Mouse (Mus musculus): ENCODE results near the gene Olfr51. TPM values are rescaled to one million over a fixed set of nuclear protein-coding genes. Genes with fewer than 3 reads are reported as not detected.

Gene Olfr51
- polyA plus RNA-seq (2012; rRNA removed) = not detected in 2 replicates

DNA sequence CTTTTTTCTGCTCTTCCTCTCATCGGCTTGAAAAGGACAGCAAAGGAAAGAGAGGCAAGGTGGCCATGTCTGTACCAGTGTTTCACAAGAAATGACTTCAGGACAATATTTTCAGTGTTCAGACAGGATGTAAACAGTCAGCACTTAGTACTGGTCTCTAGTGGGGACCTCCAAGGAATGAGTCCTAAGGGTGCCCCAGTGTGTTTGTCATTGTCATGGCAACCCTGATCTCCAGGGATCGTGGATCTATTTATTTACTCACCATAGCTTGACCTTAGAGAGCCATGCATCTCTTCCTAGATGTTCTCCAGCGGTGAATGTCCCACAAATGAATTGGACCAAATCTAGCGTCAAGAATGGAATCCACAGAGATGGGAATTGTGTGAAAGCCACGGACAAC lies at the start of gene Olfr51:
Olfr51 (plus strand) TSS at position 301 of the 400 bp plus-strand sequence.
- H3K4me1 ChIP-seq (ENCODE audit: control insufficient read depth, insufficient read depth, insufficient read length) = no peaks in the 10 kb centered on the region
- DNase-seq (ENCODE audit: low read depth in 1 of 2, low spot score in 2 of 2) = no peak
- H3K4me3 ChIP-seq (ENCODE audit: extremely low read depth, insufficient read depth, insufficient read length) = no peak within 1 kb of the TSS
- H3K36me3 ChIP-seq (ENCODE audit: control insufficient read depth, insufficient read depth, low read length) = no peaks in the 10 kb centered on the region
- 80% methylated on average over 5 of the region's 5 CpGs for WGBS
- TF ChIP-seq CTCF (IDR thresholded peaks at IDR 0.05; ENCODE audit: extremely low read depth, insufficient read depth, insufficient read length, insufficient replicate concordance) = no peak
- TF ChIP-seq POLR2A (IDR thresholded peaks at IDR 0.05; ENCODE audit: low read depth, low read length) = no peak
- H3K27ac ChIP-seq (ENCODE audit: insufficient read depth, low read length) = no peak within 1 kb of the TSS
- no peaks in the 10 kb centered on the region for H3K27me3 ChIP-seq (ENCODE audit: control insufficient read depth, insufficient read depth, low read length)

DNA sequence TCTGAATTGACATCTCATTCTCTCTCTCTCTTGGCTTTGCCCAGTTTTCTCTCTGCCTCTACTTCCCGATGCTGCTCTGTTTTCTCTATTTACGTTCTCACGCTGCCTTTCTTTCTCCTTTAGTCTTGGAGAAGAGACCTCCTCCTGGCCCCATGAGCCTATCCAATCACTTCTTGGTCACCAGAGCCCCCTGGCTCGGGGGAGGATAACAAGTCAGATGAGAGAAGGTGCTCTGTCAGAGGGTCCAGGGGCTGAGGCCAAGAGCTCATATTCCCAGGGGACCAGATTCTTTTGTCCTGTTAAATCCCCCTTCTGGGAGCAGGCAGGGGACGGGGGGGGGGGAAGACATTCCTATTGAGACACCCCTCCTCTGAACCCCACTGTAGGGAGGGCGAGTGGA lies 49.7 kb upstream of the Olfr51 start, which contains the start of gene Prop1:
Prop1 (minus strand) TSS at position 101 of the 400 bp plus-strand sequence.
- 81% methylated on average over 6 of the region's 6 CpGs for WGBS
- Histone ChIP-seq H3K4me3 (ENCODE audit: extremely low read depth, insufficient read depth, insufficient read length) (no peak within 1 kb of the TSS), H3K27me3 (ENCODE audit: control insufficient read depth, insufficient read depth, low read length) (no peaks in the 10 kb centered on the region), H3K36me3 (ENCODE audit: control insufficient read depth, insufficient read depth, low read length) (no peaks in the 10 kb centered on the region), H3K4me1 (ENCODE audit: control insufficient read depth, insufficient read depth, insufficient read length) (no peaks in the 10 kb centered on the region), H3K27ac (ENCODE audit: insufficient read depth, low read length) (no peak within 1 kb of the TSS)
- TF ChIP-seq POLR2A (IDR thresholded peaks at IDR 0.05; ENCODE audit: low read depth, low read length) = no peak
- TF ChIP-seq CTCF (IDR thresholded peaks at IDR 0.05; ENCODE audit: extremely low read depth, insufficient read depth, insufficient read length, insufficient replicate concordance) = no peak
- no peak for DNase-seq (ENCODE audit: low read depth in 1 of 2, low spot score in 2 of 2)

- DNase-seq (ENCODE audit: low read depth in 1 of 2, low spot score in 2 of 2) = no peak
- H3K27me3 ChIP-seq (ENCODE audit: control insufficient read depth, insufficient read depth, low read length) = no peaks in the 10 kb centered on the region
- no peak overlapping the region for H3K4me3 ChIP-seq (ENCODE audit: extremely low read depth, insufficient read depth, insufficient read length)
- H3K36me3 ChIP-seq (ENCODE audit: control insufficient read depth, insufficient read depth, low read length) = no peaks in the 10 kb centered on the region
- no peak for TF ChIP-seq POLR2A (IDR thresholded peaks at IDR 0.05; ENCODE audit: low read depth, low read length)
- 4% methylated on average over 2 of the region's 2 CpGs for WGBS
- H3K4me1 ChIP-seq (ENCODE audit: control insufficient read depth, insufficient read depth, insufficient read length) = no peaks in the 10 kb centered on the region
- H3K27ac ChIP-seq (ENCODE audit: insufficient read depth, low read length) = no peak overlapping the region
These were observed 38.5 kb upstream of the Olfr51 start for GRCm38 (mm10) chr11:50964886-50965285.

- WGBS = 93% methylated on average over 11 of the region's 11 CpGs
- Histone ChIP-seq H3K27me3 (ENCODE audit: control insufficient read depth, insufficient read depth, low read length) (no peaks in the 10 kb centered on the region), H3K4me3 (ENCODE audit: extremely low read depth, insufficient read depth, insufficient read length) (no peak within 1 kb of the TSS)
These were observed 37.2 kb upstream of the Olfr51 start, which contains the start of gene Olfr1378 for GRCm38 (mm10) chr11:50966230-50966629. Gene Olfr1378 (plus strand): TSS chr11:50966530.

DNA sequence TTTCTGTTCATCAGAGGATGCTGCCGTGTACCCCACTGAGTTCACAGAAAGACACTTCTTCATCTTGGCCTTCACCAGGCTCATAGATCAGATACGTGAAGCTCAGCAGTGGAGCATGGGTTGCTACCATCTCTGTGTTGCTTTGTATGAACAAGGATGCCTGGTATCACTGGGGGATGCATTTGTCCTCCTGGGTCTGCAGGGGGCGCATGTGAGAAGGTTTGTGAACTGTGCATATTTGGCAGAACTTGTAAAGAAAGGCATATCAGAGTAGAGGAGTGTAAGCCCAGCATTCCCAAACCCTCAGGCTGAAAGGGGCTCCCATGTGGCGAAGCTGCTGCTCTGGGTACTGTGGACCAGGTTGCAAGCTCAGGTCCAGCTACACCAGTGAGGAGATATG lies 26.2 kb upstream of the Olfr51 start:
- H3K36me3 ChIP-seq (ENCODE audit: control insufficient read depth, insufficient read depth, low read length) = no peaks in the 10 kb centered on the region
- H3K4me3 ChIP-seq (ENCODE audit: extremely low read depth, insufficient read depth, insufficient read length) = no peak overlapping the region
- no peak overlapping the region for H3K27ac ChIP-seq (ENCODE audit: insufficient read depth, low read length)
- H3K27me3 ChIP-seq (ENCODE audit: control insufficient read depth, insufficient read depth, low read length) = no peaks in the 10 kb centered on the region
- no peaks in the 10 kb centered on the region for H3K4me1 ChIP-seq (ENCODE audit: control insufficient read depth, insufficient read depth, insufficient read length)
- 80% methylated on average over 4 of the region's 4 CpGs for WGBS
- no peak for TF ChIP-seq CTCF (IDR thresholded peaks at IDR 0.05; ENCODE audit: extremely low read depth, insufficient read depth, insufficient read length, insufficient replicate concordance)
- no peak for TF ChIP-seq POLR2A (IDR thresholded peaks at IDR 0.05; ENCODE audit: low read depth, low read length)
- DNase-seq (ENCODE audit: low read depth in 1 of 2, low spot score in 2 of 2) = no peak

More at GRCm38 (mm10) chr11:50966230-50966629, 37.2 kb upstream of the Olfr51 start, which contains the start of gene Olfr1378:
- H3K27ac ChIP-seq (ENCODE audit: insufficient read depth, low read length) = no peak within 1 kb of the TSS
- no peaks in the 10 kb centered on the region for H3K36me3 ChIP-seq (ENCODE audit: control insufficient read depth, insufficient read depth, low read length)
- no peak for DNase-seq (ENCODE audit: low read depth in 1 of 2, low spot score in 2 of 2)
- H3K4me1 ChIP-seq (ENCODE audit: control insufficient read depth, insufficient read depth, insufficient read length) = no peaks in the 10 kb centered on the region
- TF ChIP-seq POLR2A (IDR thresholded peaks at IDR 0.05; ENCODE audit: low read depth, low read length) (no peak), CTCF (IDR thresholded peaks at IDR 0.05; ENCODE audit: extremely low read depth, insufficient read depth, insufficient read length, insufficient replicate concordance) (no peak)

DNA sequence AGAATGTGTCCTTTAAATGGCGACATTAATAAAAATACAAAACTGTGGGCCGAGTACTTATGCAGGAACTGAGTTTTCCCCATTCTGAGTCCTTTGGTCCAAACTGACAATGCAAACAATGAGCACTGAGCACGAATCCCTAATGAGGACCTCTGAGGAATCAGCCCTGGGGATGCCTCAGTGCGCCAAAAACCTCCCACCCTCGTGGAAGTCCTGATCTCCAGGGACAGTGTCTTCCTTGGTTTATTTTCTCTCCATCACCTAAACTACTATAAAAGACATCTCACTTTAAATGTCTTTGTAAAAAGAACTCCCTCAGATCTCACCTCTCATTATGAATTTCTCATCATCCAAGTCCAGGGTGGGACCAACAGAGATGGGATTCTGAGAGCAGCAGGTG lies 21.7 kb upstream of the Olfr51 start, which contains the start of gene Olfr1377:
Olfr1377 (plus strand) TSS at position 301 of the 400 bp plus-strand sequence.
- Histone ChIP-seq H3K27me3 (ENCODE audit: control insufficient read depth, insufficient read depth, low read length) (no peaks in the 10 kb centered on the region), H3K4me1 (ENCODE audit: control insufficient read depth, insufficient read depth, insufficient read length) (no peaks in the 10 kb centered on the region), H3K27ac (ENCODE audit: insufficient read depth, low read length) (no peak within 1 kb of the TSS), H3K4me3 (ENCODE audit: extremely low read depth, insufficient read depth, insufficient read length) (no peak within 1 kb of the TSS), H3K36me3 (ENCODE audit: control insufficient read depth, insufficient read depth, low read length) (no peaks in the 10 kb centered on the region)
- DNase-seq (ENCODE audit: low read depth in 1 of 2, low spot score in 2 of 2) = no peak
- 77% methylated on average over 5 of the region's 5 CpGs for WGBS
- no peak for TF ChIP-seq POLR2A (IDR thresholded peaks at IDR 0.05; ENCODE audit: low read depth, low read length)
- no peak for TF ChIP-seq CTCF (IDR thresholded peaks at IDR 0.05; ENCODE audit: extremely low read depth, insufficient read depth, insufficient read length, insufficient replicate concordance)

- Histone ChIP-seq H3K4me1 (ENCODE audit: control insufficient read depth, insufficient read depth, insufficient read length) (no peaks in the 10 kb centered on the region), H3K27me3 (ENCODE audit: control insufficient read depth, insufficient read depth, low read length) (no peaks in the 10 kb centered on the region), H3K36me3 (ENCODE audit: control insufficient read depth, insufficient read depth, low read length) (no peaks in the 10 kb centered on the region), H3K27ac (ENCODE audit: insufficient read depth, low read length) (no peak overlapping the region), H3K4me3 (ENCODE audit: extremely low read depth, insufficient read depth, insufficient read length) (no peak overlapping the region)
- TF ChIP-seq POLR2A (IDR thresholded peaks at IDR 0.05; ENCODE audit: low read depth, low read length) (no peak), CTCF (IDR thresholded peaks at IDR 0.05; ENCODE audit: extremely low read depth, insufficient read depth, insufficient read length, insufficient replicate concordance) (no peak)
- WGBS = 79% methylated on average over 5 of the region's 5 CpGs
- DNase-seq (ENCODE audit: low read depth in 1 of 2, low spot score in 2 of 2) = no peak
These were observed 8.4 kb downstream of the Olfr51 start for GRCm38 (mm10) chr11:51011821-51012220.

All from spleen, adult 2 months (tissue).